Mouse (Mus musculus): ENCODE measurements at regions not wholly inside any gene's neighbourhood (a gene's known extent, or its start where the extent isn't known, plus 50 kb on each side); places are given as distances from the start of the nearest gene placed in this dataset.

DNA sequence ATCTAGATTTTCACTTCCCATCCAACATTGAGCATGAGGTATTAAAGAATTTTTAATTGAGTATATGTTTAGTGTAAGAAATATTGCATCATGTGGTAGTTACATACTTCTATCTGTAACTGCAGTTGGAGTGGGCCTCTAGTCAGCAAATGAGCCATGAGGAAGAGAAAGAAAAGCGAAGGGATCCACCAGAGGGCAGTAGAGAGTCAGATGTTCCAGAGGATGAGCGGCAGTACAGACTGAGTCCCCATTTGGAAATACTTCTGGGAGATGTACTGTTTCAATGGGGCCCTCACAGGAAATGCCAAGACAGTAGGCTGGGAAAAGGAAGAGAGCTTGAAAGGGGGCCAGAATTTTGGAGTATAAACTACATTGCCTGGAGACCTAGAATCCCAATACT, 221.2 kb downstream of the Myh15 start:
- WGBS (ENCODE audit: insufficient replicate concordance): 0% methylated on average over 2 of the region's 2 CpGs
- Histone ChIP-seq H3K9ac (no peak overlapping the region), H3K4me3 (no peak overlapping the region), H3K4me2 (no peak overlapping the region), H3K4me1 (no peaks in the 10 kb centered on the region), H3K36me3 (no peaks in the 10 kb centered on the region), H3K9me3 (replicated peaks) (no peaks in the 10 kb centered on the region), H3K27ac (no peak overlapping the region), H3K27me3 (replicated peaks) (no peaks in the 10 kb centered on the region)
- ATAC-seq: no peak

DNA sequence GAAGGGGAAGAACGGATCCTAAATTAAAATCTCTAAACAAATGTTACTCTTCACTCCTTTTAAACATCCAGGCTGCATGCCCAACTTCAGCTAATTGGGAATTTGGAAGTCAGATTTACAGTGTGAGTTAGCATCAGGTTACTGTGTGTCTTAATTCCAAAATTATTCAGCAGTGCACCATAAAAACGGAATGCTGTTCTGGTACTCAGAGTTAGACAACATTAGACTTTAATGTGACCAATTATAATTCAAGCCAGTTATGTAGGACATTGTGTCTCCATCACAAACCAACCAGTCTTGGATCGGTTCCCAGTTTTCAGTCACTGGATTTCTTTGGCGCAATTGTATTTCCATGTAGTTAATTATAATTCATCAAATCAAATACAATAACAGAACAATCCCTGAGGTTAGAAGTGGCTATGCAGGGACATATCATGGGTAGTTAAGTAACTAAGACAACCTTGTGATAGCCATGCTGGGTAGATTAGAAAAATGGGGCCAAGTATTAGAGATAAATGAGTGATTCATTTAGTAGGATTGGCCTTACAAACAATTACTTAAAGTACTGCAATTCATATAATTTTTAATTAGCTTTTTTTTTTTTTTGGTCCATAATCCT, 230.9 kb downstream of the Myh15 start:
- Histone ChIP-seq H3K27me3 (replicated peaks) (no peaks in the 10 kb centered on the region), H3K36me3 (no peaks in the 10 kb centered on the region), H3K9me3 (replicated peaks) (no peaks in the 10 kb centered on the region), H3K4me1 (no peaks in the 10 kb centered on the region), H3K4me3 (no peak overlapping the region), H3K4me2 (no peak overlapping the region), H3K9ac (no peak overlapping the region), H3K27ac (no peak overlapping the region)
- 71% methylated on average over 4 of the region's 4 CpGs for WGBS (ENCODE audit: insufficient replicate concordance)
- ATAC-seq: no peak

GRCm38 (mm10) chr16:49289200-49290079, 232.2 kb downstream of the Myh15 start:
- Histone ChIP-seq H3K9ac (no peak overlapping the region), H3K27me3 (replicated peaks) (no peaks in the 10 kb centered on the region), H3K4me2 (no peak overlapping the region), H3K4me3 (no peak overlapping the region), H3K27ac (no peak overlapping the region), H3K4me1 (no peaks in the 10 kb centered on the region), H3K36me3 (no peaks in the 10 kb centered on the region), H3K9me3 (replicated peaks) (no peaks in the 10 kb centered on the region)
- 68% methylated on average over 10 of the region's 10 CpGs for WGBS (ENCODE audit: insufficient replicate concordance)
- ATAC-seq: no peak

DNA sequence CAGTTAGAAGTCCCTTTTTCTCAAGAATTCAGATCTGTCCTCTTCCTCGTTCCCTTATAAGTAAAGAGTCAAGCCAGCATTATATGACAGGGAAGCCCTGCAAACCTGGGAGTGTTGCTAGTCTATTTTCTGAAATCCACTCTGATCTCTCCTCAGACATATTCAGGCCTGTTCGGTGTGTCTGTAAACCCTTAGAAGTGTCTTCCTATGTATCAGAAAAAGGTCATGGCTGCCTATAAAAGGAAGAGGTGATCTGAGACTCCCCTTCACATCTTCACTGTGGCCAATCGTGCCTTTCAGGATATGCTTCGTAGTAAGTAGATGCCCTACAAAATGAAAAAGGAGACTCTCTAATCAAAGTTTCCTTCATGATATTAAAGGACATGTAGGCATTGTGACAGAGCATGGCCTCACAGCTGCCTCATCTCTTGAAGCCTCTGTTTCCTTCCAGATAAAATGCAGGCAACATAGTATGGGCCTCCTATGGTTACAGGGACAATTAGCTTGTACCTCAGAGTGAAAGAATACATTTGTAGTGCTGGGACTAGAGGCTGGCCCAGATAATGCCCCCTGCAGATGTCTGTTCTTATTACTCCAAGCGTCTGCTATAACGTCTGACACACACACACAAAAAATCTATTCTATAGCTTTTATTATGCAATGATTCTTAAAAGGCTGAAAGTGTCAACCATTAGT, 246.5 kb downstream of the Myh15 start:
- no peak overlapping the region for H3K9ac ChIP-seq
- no peaks in the 10 kb centered on the region for H3K36me3 ChIP-seq
- no peak for ATAC-seq
- WGBS (ENCODE audit: insufficient replicate concordance): 61% methylated on average over 6 of the region's 6 CpGs
- no peaks in the 10 kb centered on the region for H3K4me1 ChIP-seq
- no peak overlapping the region for H3K27ac ChIP-seq
- H3K4me2 ChIP-seq: no peak overlapping the region
- H3K4me3 ChIP-seq: no peak overlapping the region
- H3K27me3 ChIP-seq (replicated peaks): no peaks in the 10 kb centered on the region
- H3K9me3 ChIP-seq (replicated peaks): no peaks in the 10 kb centered on the region

DNA sequence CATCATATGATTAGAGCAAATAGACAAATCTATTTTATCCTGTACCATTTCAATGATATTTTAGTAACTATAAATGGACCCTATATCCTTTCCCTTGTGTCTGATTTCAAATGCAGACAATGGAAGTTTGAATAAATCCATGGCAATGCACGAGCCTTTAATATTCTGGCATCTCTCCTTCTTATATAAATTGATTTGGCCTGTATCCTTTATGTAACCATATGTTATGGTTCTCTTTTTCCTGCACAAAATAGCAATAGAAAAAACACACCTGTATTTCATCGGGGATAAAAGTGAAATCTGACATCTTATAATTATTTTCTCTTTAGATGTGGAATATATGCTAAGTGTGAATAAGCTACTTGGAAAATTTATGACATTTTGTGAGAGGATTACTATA, 247.1 kb downstream of the Myh15 start:
- ATAC-seq: no peak

DNA sequence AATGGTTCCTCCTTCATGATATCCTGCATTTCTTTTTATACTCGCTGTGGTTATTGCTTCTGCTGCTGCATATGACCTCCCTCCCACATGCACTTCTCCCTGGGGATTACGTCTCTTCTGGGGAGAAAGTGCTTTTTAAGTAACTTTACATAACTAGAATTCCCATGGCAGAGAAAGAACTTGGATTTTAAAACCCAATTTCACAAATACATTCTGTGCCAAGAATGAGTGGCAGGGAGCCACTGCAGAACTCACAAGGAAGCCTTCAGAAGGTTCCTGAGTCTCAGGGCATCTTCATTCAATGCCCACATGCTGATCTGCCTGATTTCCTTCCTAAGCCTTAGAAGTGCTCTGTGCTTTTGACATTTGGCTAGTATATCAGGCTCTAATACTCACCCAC, 259.8 kb downstream of the Myh15 start:
- 58% methylated on average over 2 of the region's 2 CpGs for WGBS (ENCODE audit: insufficient replicate concordance)
- no peak for ATAC-seq
- no peak overlapping the region for H3K27ac ChIP-seq
- no peak overlapping the region for H3K4me3 ChIP-seq
- H3K9me3 ChIP-seq (replicated peaks): no peaks in the 10 kb centered on the region
- no peaks in the 10 kb centered on the region for H3K36me3 ChIP-seq
- H3K27me3 ChIP-seq (replicated peaks): no peaks in the 10 kb centered on the region
- no peaks in the 10 kb centered on the region for H3K4me1 ChIP-seq
- no peak overlapping the region for H3K4me2 ChIP-seq
- H3K9ac ChIP-seq: no peak overlapping the region

More for the DNA sequence above, 247.1 kb downstream of the Myh15 start:
- Histone ChIP-seq H3K4me3 (no peak overlapping the region), H3K4me2 (no peak overlapping the region), H3K27ac (no peak overlapping the region), H3K4me1 (no peaks in the 10 kb centered on the region), H3K27me3 (replicated peaks) (no peaks in the 10 kb centered on the region), H3K9ac (no peak overlapping the region), H3K9me3 (replicated peaks) (no peaks in the 10 kb centered on the region), H3K36me3 (no peaks in the 10 kb centered on the region)
- WGBS (ENCODE audit: insufficient replicate concordance): 47% methylated on average over 2 of the region's 2 CpGs

- H3K4me1 ChIP-seq: no peaks in the 10 kb centered on the region
- no peak overlapping the region for H3K27ac ChIP-seq
- H3K9ac ChIP-seq: no peak overlapping the region
- H3K36me3 ChIP-seq: no peaks in the 10 kb centered on the region
- no peak for ATAC-seq
- no peaks in the 10 kb centered on the region for H3K9me3 ChIP-seq (replicated peaks)
- WGBS (ENCODE audit: insufficient replicate concordance): 61% methylated on average over 4 of the region's 4 CpGs
- no peak overlapping the region for H3K4me2 ChIP-seq
- H3K27me3 ChIP-seq (replicated peaks): no peaks in the 10 kb centered on the region
- no peak overlapping the region for H3K4me3 ChIP-seq
These were observed 261.9 kb downstream of the Myh15 start for GRCm38 (mm10) chr16:49319047-49319678.

DNA sequence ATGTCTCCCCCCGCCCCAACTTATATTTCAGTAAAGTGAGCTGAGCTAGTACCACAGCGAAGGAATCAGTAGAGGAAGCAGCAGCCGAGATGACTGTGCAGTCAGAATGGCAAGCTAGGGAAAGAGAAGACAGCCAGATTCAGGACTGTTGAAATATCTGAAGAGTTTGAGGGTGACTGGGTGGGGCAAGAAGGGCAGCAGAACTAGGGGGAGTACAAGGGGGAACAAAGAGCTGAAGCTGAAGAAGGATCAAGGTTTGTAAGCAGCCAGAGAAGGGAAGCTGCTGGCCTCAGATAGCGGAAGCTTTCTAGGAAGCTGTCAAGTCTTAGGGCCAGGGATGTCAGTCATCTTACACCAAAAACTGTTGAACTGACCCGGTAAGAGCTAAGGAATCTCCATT, 262.5 kb downstream of the Myh15 start:
- no peak for ATAC-seq
- Histone ChIP-seq H3K4me3 (no peak overlapping the region), H3K4me1 (no peaks in the 10 kb centered on the region), H3K4me2 (no peak overlapping the region), H3K27me3 (replicated peaks) (no peaks in the 10 kb centered on the region), H3K9me3 (replicated peaks) (no peaks in the 10 kb centered on the region), H3K27ac (no peak overlapping the region), H3K9ac (no peak overlapping the region), H3K36me3 (no peaks in the 10 kb centered on the region)
- WGBS (ENCODE audit: insufficient replicate concordance): 30% methylated on average over 5 of the region's 5 CpGs

GRCm38 (mm10) chr16:49321951-49322350, 264.7 kb downstream of the Myh15 start:
- ATAC-seq: no peak
- H3K4me3 ChIP-seq: no peak overlapping the region
- no peaks in the 10 kb centered on the region for H3K36me3 ChIP-seq
- H3K27me3 ChIP-seq (replicated peaks): no peaks in the 10 kb centered on the region
- H3K4me1 ChIP-seq: no peaks in the 10 kb centered on the region
- no peak overlapping the region for H3K9ac ChIP-seq
- H3K9me3 ChIP-seq (replicated peaks): no peaks in the 10 kb centered on the region
- H3K27ac ChIP-seq: no peak overlapping the region
- no peak overlapping the region for H3K4me2 ChIP-seq
- 53% methylated on average over 1 of the region's 1 CpGs for WGBS (ENCODE audit: insufficient replicate concordance)

DNA sequence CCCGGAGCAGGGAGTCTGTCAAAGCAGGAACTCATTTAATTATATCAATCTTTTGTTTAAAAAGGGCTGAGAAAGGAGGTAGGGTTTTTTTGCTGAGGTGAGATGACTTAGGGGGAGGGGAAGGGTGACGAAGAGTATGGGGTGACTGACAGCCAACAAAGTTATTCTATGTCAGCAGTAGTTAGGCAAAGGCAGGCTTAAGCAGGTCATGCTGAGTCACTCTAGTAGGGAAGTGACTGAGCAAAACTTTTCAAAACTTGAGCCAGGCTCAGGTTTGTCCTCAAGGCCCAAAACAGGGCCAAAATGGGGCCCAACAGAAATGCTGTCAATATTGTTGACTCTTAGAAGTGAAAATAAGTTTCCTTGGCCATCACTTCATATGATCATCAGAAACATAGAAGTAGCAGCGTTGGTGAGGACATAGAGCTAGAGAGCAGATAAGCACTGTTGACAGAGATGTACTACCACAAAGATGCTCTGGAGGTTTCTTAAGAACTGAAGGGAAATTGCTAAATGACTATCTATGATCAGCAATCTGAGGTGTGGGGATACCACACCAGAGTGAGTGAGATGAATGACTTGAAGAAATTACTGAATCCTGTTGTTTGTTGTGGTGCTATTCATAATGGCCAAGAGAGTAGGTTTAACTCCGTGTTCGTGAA, 273.6 kb downstream of the Myh15 start:
- ATAC-seq: no peak
- 71% methylated on average over 5 of the region's 5 CpGs for WGBS (ENCODE audit: insufficient replicate concordance)
- no peaks in the 10 kb centered on the region for H3K27me3 ChIP-seq (replicated peaks)
- H3K9me3 ChIP-seq (replicated peaks): no peaks in the 10 kb centered on the region
- no peak overlapping the region for H3K4me3 ChIP-seq
- no peak overlapping the region for H3K9ac ChIP-seq
- no peaks in the 10 kb centered on the region for H3K4me1 ChIP-seq
- no peaks in the 10 kb centered on the region for H3K36me3 ChIP-seq
- H3K4me2 ChIP-seq: no peak overlapping the region
- no peak overlapping the region for H3K27ac ChIP-seq

DNA sequence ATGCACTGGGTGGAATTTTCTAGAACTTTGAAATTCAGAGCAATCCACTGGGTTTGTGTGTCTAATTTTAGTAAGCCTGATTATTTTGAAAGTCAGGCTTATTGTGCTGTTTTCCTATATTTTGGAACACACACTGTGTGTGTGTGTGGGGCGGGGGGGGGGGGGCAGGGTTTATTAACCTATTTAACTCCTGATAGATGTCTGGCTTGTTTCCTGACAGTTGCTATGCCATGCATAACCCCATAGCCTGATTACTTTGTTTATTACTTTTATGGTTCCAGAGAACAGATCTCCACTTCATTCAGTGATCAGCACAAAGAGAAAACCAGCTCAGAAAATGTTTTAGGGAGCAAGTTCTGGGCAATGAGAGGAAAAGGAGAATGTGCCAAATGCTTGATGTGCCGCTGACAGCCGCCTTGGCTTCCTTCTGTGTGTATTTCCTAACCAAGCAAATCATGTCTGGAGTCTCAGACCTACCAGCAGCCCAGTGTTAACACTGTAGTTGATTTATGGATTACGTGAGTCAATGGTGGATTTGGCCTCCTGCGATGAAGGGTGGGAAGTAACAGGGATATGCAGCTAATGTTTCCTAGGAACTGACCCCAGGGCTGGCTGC, 274.9 kb downstream of the Myh15 start:
- ATAC-seq: no peak
- WGBS (ENCODE audit: insufficient replicate concordance): 62% methylated on average over 5 of the region's 5 CpGs
- Histone ChIP-seq H3K27me3 (replicated peaks) (no peaks in the 10 kb centered on the region), H3K4me3 (no peak overlapping the region), H3K27ac (no peak overlapping the region), H3K9me3 (replicated peaks) (no peaks in the 10 kb centered on the region), H3K4me1 (no peaks in the 10 kb centered on the region), H3K9ac (no peak overlapping the region), H3K4me2 (no peak overlapping the region), H3K36me3 (no peaks in the 10 kb centered on the region)

Data from liver, embryonic 12.5 days (tissue).